Mouse (Mus musculus) neural tube, embryonic 11.5 days (tissue): ENCODE results near the gene Lgi4. TPM values are rescaled to one million over a fixed set of nuclear protein-coding genes. Genes with fewer than 3 reads are reported as not detected.

Experiments
- ATAC-seq: fragments of 200-750 bp; cut with Nextera tagmentation; 2 replicates; pipeline ENCODE4 v1.8.0; 2017; ENCODE audit warnings: moderate number of reproducible peaks, mild to moderate bottlenecking, moderate TSS enrichment, moderate library complexity; ENCODE audit not compliant: insufficient read depth, low FRiP score, low TSS enrichment
- DNase-seq: peaks from one replicate; pipeline ENCODE4 v3.0.0-alpha.2; 2015; ENCODE audit warnings: low spot score
- H3K27ac ChIP-seq: fragments of 300-500 bp; sonication (generic); 2 replicates; pipeline ENCODE4 v1.5.1; 2014; ENCODE audit warnings: low read depth, mild to moderate bottlenecking, low read length
- H3K27me3 ChIP-seq: fragments of 300-500 bp; sonication (generic); 2 replicates; pipeline ENCODE4 v1.6.1; 2014; ENCODE audit warnings: mild to moderate bottlenecking, low read length, mixed read lengths; ENCODE audit not compliant: control insufficient read depth, insufficient read depth
- H3K36me3 ChIP-seq: fragments of 300-500 bp; sonication (generic); 2 replicates; pipeline ENCODE4 v1.6.1; 2014; ENCODE audit warnings: mild to moderate bottlenecking, low read length, moderate library complexity, mixed read lengths; ENCODE audit not compliant: control insufficient read depth, insufficient read depth
- H3K4me1 ChIP-seq: fragments of 300-500 bp; sonication (generic); 2 replicates; pipeline ENCODE4 v1.6.1; 2014; ENCODE audit warnings: low read length, mixed read lengths; ENCODE audit not compliant: control insufficient read depth, insufficient read depth
- H3K4me2 ChIP-seq: fragments of 300-500 bp; sonication (generic); 2 replicates; pipeline ENCODE4 v1.6.1; 2014; ENCODE audit warnings: low read depth, mild to moderate bottlenecking, moderate library complexity
- H3K4me3 ChIP-seq: fragments of 300-500 bp; sonication (generic); 2 replicates; pipeline ENCODE4 v1.5.1; 2014; ENCODE audit warnings: low read depth, low read length
- H3K9ac ChIP-seq: fragments of 300-500 bp; sonication (generic); 2 replicates; pipeline ENCODE4 v1.6.1; 2014; ENCODE audit warnings: mild to moderate bottlenecking, low read length
- H3K9me3 ChIP-seq: fragments of 300-500 bp; sonication (generic); 2 replicates; pipeline ENCODE4 v1.6.1; 2016; ENCODE audit warnings: low read length; ENCODE audit not compliant: control insufficient read depth
- WGBS: fragments of 180-500 bp; shearing (Covaris S2); extraction: QIAGEN DNeasy Blood & Tissue Kit; methylation state at CpG from one replicate; pipeline ENCODE4 v1.1.7; 2014; 5-methylcytosine and 5-hydroxymethylcytosine counted together
- polyA plus RNA-seq: library from polyadenylated mRNA; unstranded; fragments of >200 nt; fragmentation: Nextera tagmentation; extraction: Ambion mirVana; gene quantifications from 2 replicates; pipeline ENCODE4 v1.2.1, GENCODE M21; 2014

Gene Lgi4
- polyA plus RNA-seq, 1 experiment from 2014 or later, result 4.9 TPM

GRCm38 (mm10) chr7:31084140-31084539, 25.0 kb downstream of the Lgi4 start:
- Histone ChIP-seq H3K4me2 (no peak overlapping the region), H3K27ac (no peak overlapping the region), H3K9ac (no peak overlapping the region), H3K9me3 (0 out of 2 replicates have a peak, but pooled peaks cover 2% of the 10 kb centered on the region), H3K4me3 (no peak overlapping the region), H3K4me1 (0 out of 2 replicates have a peak, but pooled peaks cover 2% of the 10 kb centered on the region), H3K27me3 (no peaks in the 10 kb centered on the region), H3K36me3 (no peaks in the 10 kb centered on the region)
- ATAC-seq (no peak), DNase-seq (no peak)
- 62% methylated on average over 9 of the region's 9 CpGs for WGBS

- ATAC-seq, result peak; percentile 68
- no peaks in the 10 kb centered on the region for H3K36me3 ChIP-seq
- DNase-seq, result peak; percentile 48
- 0 out of 2 replicates have a peak, but pooled peaks cover 2% of the 10 kb centered on the region for H3K4me1 ChIP-seq
- 0 out of 2 replicates have a peak overlapping the region, but pooled peaks have one; percentile 0 for H3K27ac ChIP-seq
- 35% methylated on average over 3 of the region's 3 CpGs for WGBS
- 0 out of 2 replicates have a peak, but pooled peaks cover 2% of the 10 kb centered on the region for H3K9me3 ChIP-seq
- H3K4me2 ChIP-seq, result no peak overlapping the region
- no peak overlapping the region for H3K9ac ChIP-seq
- H3K27me3 ChIP-seq, result no peaks in the 10 kb centered on the region
- H3K4me3 ChIP-seq, result no peak overlapping the region
These were observed 26.0 kb downstream of the Lgi4 start for GRCm38 (mm10) chr7:31085171-31085570.

- Histone ChIP-seq H3K9me3 (no peaks in the 10 kb centered on the region), H3K4me1 (0 out of 2 replicates have a peak, but pooled peaks cover 2% of the 10 kb centered on the region), H3K27ac (no peak overlapping the region), H3K27me3 (no peaks in the 10 kb centered on the region), H3K4me2 (no peak overlapping the region), H3K4me3 (no peak overlapping the region), H3K9ac (no peak overlapping the region), H3K36me3 (no peaks in the 10 kb centered on the region)
- DNase-seq, result no peak
- 87% methylated on average over 9 of the region's 9 CpGs for WGBS
- ATAC-seq, result no peak
These were observed 27.1 kb downstream of the Lgi4 start for GRCm38 (mm10) chr7:31086175-31086755.

GRCm38 (mm10) chr7:31087262-31087661, 28.1 kb downstream of the Lgi4 start:
- WGBS, result 68% methylated on average over 2 of the region's 2 CpGs
- Histone ChIP-seq H3K4me1 (0 out of 2 replicates have a peak, but pooled peaks cover 2% of the 10 kb centered on the region), H3K27ac (no peak overlapping the region), H3K36me3 (no peaks in the 10 kb centered on the region), H3K9ac (no peak overlapping the region), H3K9me3 (no peaks in the 10 kb centered on the region), H3K4me2 (no peak overlapping the region), H3K4me3 (no peak overlapping the region), H3K27me3 (no peaks in the 10 kb centered on the region)
- DNase-seq, result no peak
- ATAC-seq, result no peak

- H3K36me3 ChIP-seq, result no peaks in the 10 kb centered on the region
- H3K27me3 ChIP-seq, result no peaks in the 10 kb centered on the region
- no peak overlapping the region; the same call in 1 of the 2 replicates for H3K9ac ChIP-seq
- H3K4me2 ChIP-seq, result no peak overlapping the region
- ATAC-seq, result no peak
- no peaks in the 10 kb centered on the region for H3K4me1 ChIP-seq
- no peaks in the 10 kb centered on the region for H3K9me3 ChIP-seq
- no peak overlapping the region for H3K27ac ChIP-seq
- 76% methylated on average over 3 of the region's 3 CpGs for WGBS
- no peak overlapping the region for H3K4me3 ChIP-seq
- no peak for DNase-seq
These were observed 29.1 kb downstream of the Lgi4 start for GRCm38 (mm10) chr7:31088206-31088605.

- Histone ChIP-seq H3K4me2 (no peak overlapping the region), H3K9me3 (no peaks in the 10 kb centered on the region), H3K27me3 (no peaks in the 10 kb centered on the region), H3K4me1 (no peaks in the 10 kb centered on the region), H3K36me3 (no peaks in the 10 kb centered on the region), H3K27ac (no peak overlapping the region), H3K9ac (no peak overlapping the region), H3K4me3 (no peak overlapping the region)
- ATAC-seq, result no peak
- no peak for DNase-seq
- 96% methylated on average over 2 of the region's 2 CpGs for WGBS
These were observed 30.6 kb downstream of the Lgi4 start for GRCm38 (mm10) chr7:31089721-31090120.

- no peak overlapping the region for H3K4me2 ChIP-seq
- no peaks in the 10 kb centered on the region for H3K27me3 ChIP-seq
- DNase-seq (no peak), ATAC-seq (no peak)
- WGBS, result 29% methylated on average over 12 of the region's 12 CpGs
- H3K27ac ChIP-seq, result no peak overlapping the region
- no peak overlapping the region for H3K4me3 ChIP-seq
- no peaks in the 10 kb centered on the region for H3K36me3 ChIP-seq
- no peak overlapping the region for H3K9ac ChIP-seq
- no peaks in the 10 kb centered on the region for H3K9me3 ChIP-seq
- H3K4me1 ChIP-seq, result no peaks in the 10 kb centered on the region
These were observed 35.8 kb downstream of the Lgi4 start for GRCm38 (mm10) chr7:31094774-31095501.

GRCm38 (mm10) chr7:31096892-31097564, 37.9 kb downstream of the Lgi4 start:
- Histone ChIP-seq H3K4me3 (no peak overlapping the region), H3K27ac (no peak overlapping the region), H3K27me3 (no peaks in the 10 kb centered on the region), H3K36me3 (no peaks in the 10 kb centered on the region), H3K4me1 (no peaks in the 10 kb centered on the region), H3K9ac (no peak overlapping the region), H3K9me3 (no peaks in the 10 kb centered on the region), H3K4me2 (no peak overlapping the region)
- no peak for ATAC-seq
- no peak for DNase-seq
- WGBS, result 72% methylated on average over 9 of the region's 9 CpGs
